Mouse (Mus musculus): Measurements from ENCODE around the gene Olfr600. TPM values are rescaled to one million over a fixed set of nuclear protein-coding genes. Genes with fewer than 3 reads are reported as not detected.

Olfr600 gene
- polyA plus RNA-seq, 1 experiment from 2014 or later, result not detected

Other genes starting within 250 kb of the Olfr600 start
- gene Olfr586, start 224.0 kb downstream of the Olfr600 start, polyA plus RNA-seq (2014; fragmentation: Nextera tagmentation; extraction: Ambion mirVana), result not detected in 2 replicates
- gene Olfr588-ps1, start 208.8 kb downstream of the Olfr600 start, polyA plus RNA-seq (2014; fragmentation: Nextera tagmentation; extraction: Ambion mirVana), result not detected in 2 replicates
- gene Olfr589, start 193.3 kb downstream of the Olfr600 start, polyA plus RNA-seq (2014; fragmentation: Nextera tagmentation; extraction: Ambion mirVana), result not detected in 2 replicates
- gene Olfr591, start 171.3 kb downstream of the Olfr600 start, polyA plus RNA-seq (2014; fragmentation: Nextera tagmentation; extraction: Ambion mirVana), result not detected in 2 replicates
- not detected in 2 replicates for gene Olfr592, start 164.9 kb downstream of the Olfr600 start, polyA plus RNA-seq (2014; fragmentation: Nextera tagmentation; extraction: Ambion mirVana)
- gene Olfr593, start 137.8 kb downstream of the Olfr600 start, polyA plus RNA-seq (2014; fragmentation: Nextera tagmentation; extraction: Ambion mirVana), result not detected in 2 replicates
- gene Olfr594, start 132.7 kb downstream of the Olfr600 start, polyA plus RNA-seq (2014; fragmentation: Nextera tagmentation; extraction: Ambion mirVana), result not detected in 2 replicates
- not detected in 2 replicates for gene Usp17ld, start 97.2 kb downstream of the Olfr600 start, polyA plus RNA-seq (2014; fragmentation: Nextera tagmentation; extraction: Ambion mirVana)
- not detected in 2 replicates for gene Olfr596, start 44.0 kb downstream of the Olfr600 start, polyA plus RNA-seq (2014; fragmentation: Nextera tagmentation; extraction: Ambion mirVana)
- gene Olfr597, start 33.4 kb downstream of the Olfr600 start, polyA plus RNA-seq (2014; fragmentation: Nextera tagmentation; extraction: Ambion mirVana), result not detected in 2 replicates
- not detected in 2 replicates for gene Olfr598, start 26.1 kb downstream of the Olfr600 start, polyA plus RNA-seq (2014; fragmentation: Nextera tagmentation; extraction: Ambion mirVana)
- not detected in 2 replicates for gene Olfr599, start 13.8 kb downstream of the Olfr600 start, polyA plus RNA-seq (2014; fragmentation: Nextera tagmentation; extraction: Ambion mirVana)
- not detected in 2 replicates for gene Olfr601, start 13.0 kb upstream of the Olfr600 start, polyA plus RNA-seq (2014; fragmentation: Nextera tagmentation; extraction: Ambion mirVana)
- not detected in 2 replicates for gene Olfr603, start 36.5 kb upstream of the Olfr600 start, polyA plus RNA-seq (2014; fragmentation: Nextera tagmentation; extraction: Ambion mirVana)
- not detected in 2 replicates for gene Usp17lc, start 65.4 kb upstream of the Olfr600 start, polyA plus RNA-seq (2014; fragmentation: Nextera tagmentation; extraction: Ambion mirVana)
- not detected in 2 replicates for gene Olfr605, start 95.8 kb upstream of the Olfr600 start, polyA plus RNA-seq (2014; fragmentation: Nextera tagmentation; extraction: Ambion mirVana)
- gene Olfr606, start 99.4 kb upstream of the Olfr600 start, polyA plus RNA-seq (2014; fragmentation: Nextera tagmentation; extraction: Ambion mirVana), result not detected in 2 replicates
- not detected in 2 replicates for gene Olfr607, start 114.5 kb upstream of the Olfr600 start, polyA plus RNA-seq (2014; fragmentation: Nextera tagmentation; extraction: Ambion mirVana)
- gene Olfr608, start 120.2 kb upstream of the Olfr600 start, polyA plus RNA-seq (2014; fragmentation: Nextera tagmentation; extraction: Ambion mirVana), result not detected in 2 replicates
- gene Olfr609, start 148.4 kb upstream of the Olfr600 start, polyA plus RNA-seq (2014; fragmentation: Nextera tagmentation; extraction: Ambion mirVana), result not detected in 2 replicates
- gene Olfr610, start 162.5 kb upstream of the Olfr600 start, polyA plus RNA-seq (2014; fragmentation: Nextera tagmentation; extraction: Ambion mirVana), result not detected in 2 replicates
- not detected in 2 replicates for gene Olfr611, start 171.2 kb upstream of the Olfr600 start, polyA plus RNA-seq (2014; fragmentation: Nextera tagmentation; extraction: Ambion mirVana)
- not detected in 2 replicates for gene Olfr612, start 193.0 kb upstream of the Olfr600 start, polyA plus RNA-seq (2014; fragmentation: Nextera tagmentation; extraction: Ambion mirVana)
- gene Olfr613, start 198.4 kb upstream of the Olfr600 start, polyA plus RNA-seq (2014; fragmentation: Nextera tagmentation; extraction: Ambion mirVana), result not detected in 2 replicates
- gene Olfr615, start 206.4 kb upstream of the Olfr600 start, polyA plus RNA-seq (2014; fragmentation: Nextera tagmentation; extraction: Ambion mirVana), result not detected in 2 replicates
- gene Olfr616, start 219.5 kb upstream of the Olfr600 start, polyA plus RNA-seq (2014; fragmentation: Nextera tagmentation; extraction: Ambion mirVana), result not detected in 2 replicates
- gene Olfr617, start 223.4 kb upstream of the Olfr600 start, polyA plus RNA-seq (2014; fragmentation: Nextera tagmentation; extraction: Ambion mirVana), result not detected in 2 replicates
- not detected in 2 replicates for gene Olfr618, start 240.4 kb upstream of the Olfr600 start, polyA plus RNA-seq (2014; fragmentation: Nextera tagmentation; extraction: Ambion mirVana)

Data from stomach, embryonic 14.5 days (tissue).